Mouse (Mus musculus) brain, embryonic 14.5 days (tissue): ENCODE results near the gene Ccdc88c.

ENCODE experiments used
- CTCF ChIP-seq: fragments of 200-500 bp; IDR thresholded peaks from 2 replicates; pipeline ENCODE4 v1.5.1; 2012; ENCODE audit warnings: inconsistent platforms, mild to moderate bottlenecking, moderate library complexity, borderline replicate concordance; ENCODE audit not compliant: insufficient read depth, insufficient read length; ENCODE audit errors: extremely low read depth
- POLR2A ChIP-seq: fragments of 200-500 bp; IDR thresholded peaks from 2 replicates; pipeline ENCODE4 v1.6.1; 2012; ENCODE audit warnings: mild to moderate bottlenecking, inconsistent platforms, borderline replicate concordance; ENCODE audit not compliant: poor library complexity, insufficient read depth, insufficient read length, severe bottlenecking; ENCODE audit errors: extremely low read depth

DNA sequence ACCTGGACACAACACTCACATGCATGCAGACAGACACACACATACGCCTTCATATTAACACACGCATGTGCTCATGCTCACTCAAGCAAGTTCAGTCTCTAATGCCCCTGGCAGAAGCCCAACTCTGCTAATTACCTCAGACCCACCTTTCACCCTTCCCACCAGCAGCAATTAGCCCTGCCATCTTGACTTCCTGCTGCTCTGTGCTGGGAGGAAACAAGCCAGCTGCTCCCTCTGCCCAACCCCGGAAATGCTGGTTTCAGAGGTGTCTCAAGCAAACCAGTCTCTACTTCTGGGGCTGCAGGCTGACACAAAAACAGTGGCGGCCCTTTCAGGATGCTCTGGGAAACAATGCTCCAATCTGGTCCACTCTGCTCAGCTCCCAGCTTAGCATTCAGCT, 12.9 kb downstream of the Ccdc88c start:
- TF ChIP-seq POLR2A (no peak), CTCF (no peak)
